ENCODE assay signal across 26 mouse cellular contexts in the genomic region with DNA sequence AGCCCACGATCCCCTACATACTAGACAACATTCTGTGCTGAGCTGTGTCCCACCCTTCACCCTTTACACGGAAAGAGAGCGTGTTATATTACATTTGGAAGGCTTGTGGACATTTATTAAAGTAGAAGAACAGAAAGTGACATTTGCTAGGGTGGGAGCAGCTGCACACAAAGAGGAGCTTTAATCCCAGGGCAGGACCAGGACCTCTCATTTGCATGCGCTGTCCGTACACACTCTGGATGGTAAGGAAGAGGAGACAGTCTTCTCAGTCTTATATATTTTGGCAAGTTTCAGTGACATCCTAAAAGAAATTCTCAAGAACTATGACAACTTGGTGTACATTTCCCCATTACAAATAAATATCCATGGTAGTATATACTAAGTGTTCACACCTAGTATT.
"Had no signal": no experiment of that assay in that cellular context is flagged by ENCODE, and none has a peak within 500 bp of the region (broad histone marks: within the 10 kb centered on the region; RNA-seq: fewer than 3 reads in every experiment).

No protein-coding gene starts in this region.

- H3K36me3 ChIP-seq: heart, embryonic 10.5 days; heart, embryonic 12.5 days; hindbrain, embryonic 10.5 days; hindbrain, embryonic 13.5 days; hindbrain, embryonic 15.5 days; intestine, embryonic 15.5 days; kidney, embryonic 15.5 days; limb, embryonic 10.5 days; limb, embryonic 12.5 days had no signal

- H3K27ac ChIP-seq: gastrocnemius, adult 2 months; heart, embryonic 10.5 days; hindbrain, embryonic 10.5 days; hindbrain, embryonic 13.5 days; hindbrain, embryonic 15.5 days; intestine, embryonic 15.5 days; kidney, embryonic 15.5 days; layer of hippocampus, adult 2 months; left cerebral cortex, adult 2 months; limb, embryonic 10.5 days; limb, embryonic 12.5 days had no signal

- H3K27me3 ChIP-seq: heart, embryonic 12.5 days; hindbrain, embryonic 13.5 days; hindbrain, embryonic 15.5 days; intestine, embryonic 15.5 days; kidney, embryonic 15.5 days; limb, embryonic 12.5 days had no signal

- H3K9ac ChIP-seq: heart, embryonic 12.5 days; hindbrain, embryonic 13.5 days; hindbrain, embryonic 15.5 days; intestine, embryonic 15.5 days; kidney, embryonic 15.5 days; limb, embryonic 12.5 days had no signal

- DNase-seq: gastrocnemius, adult 2 months; gastrocnemius, postnatal 10 days; gastrocnemius, postnatal 25 days; heart, adult 18-20 months; heart, postnatal 10 days; heart, postnatal 4 days; kidney, adult 2 months; kidney, adult 9 months; kidney, postnatal 10 days; kidney, postnatal 25 days; kidney, postnatal 4 days; liver had no signal

- ATAC-seq: inflammation-experienced regulatory T-cells, adult 6 months; intestine, embryonic 15.5 days; intestine, postnatal 0 days had no signal

- H3K9me3 ChIP-seq: heart, embryonic 10.5 days; heart, embryonic 12.5 days; hindbrain, embryonic 10.5 days; hindbrain, embryonic 13.5 days; hindbrain, embryonic 15.5 days; intestine, embryonic 15.5 days; kidney, embryonic 15.5 days; limb, embryonic 10.5 days; limb, embryonic 12.5 days had no signal

- H3K4me3 ChIP-seq: gastrocnemius, adult 2 months; heart, embryonic 10.5 days; heart, embryonic 12.5 days; hindbrain, embryonic 10.5 days; hindbrain, embryonic 13.5 days; hindbrain, embryonic 15.5 days; intestine, embryonic 15.5 days; kidney, embryonic 15.5 days; layer of hippocampus, adult 2 months; left cerebral cortex, adult 2 months; limb, embryonic 10.5 days; limb, embryonic 12.5 days had no signal

- H3K4me2 ChIP-seq: heart, embryonic 12.5 days; hindbrain, embryonic 13.5 days; hindbrain, embryonic 15.5 days; intestine, embryonic 15.5 days; kidney, embryonic 15.5 days; limb, embryonic 12.5 days; liver, embryonic 11.5 days had no signal

- H3K4me1 ChIP-seq: heart, embryonic 10.5 days; hindbrain, embryonic 10.5 days; hindbrain, embryonic 15.5 days; intestine, embryonic 15.5 days; kidney, embryonic 15.5 days; limb, embryonic 12.5 days had no signal
